Mouse (Mus musculus): ENCODE results near the gene Fbxw18. TPM values are rescaled to one million over a fixed set of nuclear protein-coding genes. Genes with fewer than 3 reads are reported as not detected.

Gene Fbxw18
- polyA plus RNA-seq (2015; fragmentation: Illumina TruSeq; extraction: RNeasy Lipid Tissue Mini Kit (QIAGEN cat#74804); ENCODE audit: insufficient read depth, low replicate concordance): 0.15 TPM

DNA sequence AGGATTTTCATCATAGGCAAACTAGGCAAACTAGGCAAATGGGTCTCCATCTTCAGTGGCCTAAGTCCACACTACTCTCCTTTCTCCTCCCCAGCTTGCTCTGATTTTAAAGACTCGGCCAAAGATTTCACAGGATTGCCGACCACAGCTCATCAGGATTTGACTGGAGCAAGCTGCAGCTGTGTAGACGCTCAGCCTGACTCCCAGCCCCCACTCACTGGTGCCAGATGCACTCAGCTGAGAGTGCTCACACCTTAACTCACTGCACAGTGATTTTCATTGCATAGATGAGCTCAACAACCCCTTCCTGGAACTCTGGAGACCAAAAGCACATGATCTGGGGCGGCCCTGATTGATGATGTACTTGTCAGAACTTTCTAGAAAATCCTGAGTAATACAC, at the start of gene Fbxw18:
Gene Fbxw18, minus strand, starts transcription at position 101 of the 400 bp plus-strand sequence.

GRCm38 (mm10) chr9:109745989-109746388, 43.5 kb upstream of the Fbxw18 start, which contains the start of gene Fbxw26:
Fbxw26 (minus strand) TSS chr9:109746089.

GRCm38 (mm10) chr9:109664552-109664951, 37.9 kb downstream of the Fbxw18 start, which contains the start of gene Fbxw25:
Fbxw25 (minus strand) TSS chr9:109664652.

Other genes with a start within 250 kb of the Fbxw18 start
- gene Fbxw19, start 206.8 kb downstream of the Fbxw18 start, polyA plus RNA-seq (2015; fragmentation: Illumina TruSeq; extraction: RNeasy Lipid Tissue Mini Kit (QIAGEN cat#74804); ENCODE audit: insufficient read depth, low replicate concordance): not detected
- not detected for gene Fbxw15, start 134.4 kb downstream of the Fbxw18 start, polyA plus RNA-seq (2015; fragmentation: Illumina TruSeq; extraction: RNeasy Lipid Tissue Mini Kit (QIAGEN cat#74804); ENCODE audit: insufficient read depth, low replicate concordance)
- not detected for gene Fbxw24, start 76.6 kb downstream of the Fbxw18 start, polyA plus RNA-seq (2015; fragmentation: Illumina TruSeq; extraction: RNeasy Lipid Tissue Mini Kit (QIAGEN cat#74804); ENCODE audit: insufficient read depth, low replicate concordance)
- gene Fbxw25, start 38.0 kb downstream of the Fbxw18 start, polyA plus RNA-seq (2015; fragmentation: Illumina TruSeq; extraction: RNeasy Lipid Tissue Mini Kit (QIAGEN cat#74804); ENCODE audit: insufficient read depth, low replicate concordance): not detected
- not detected for gene Fbxw26, start 43.4 kb upstream of the Fbxw18 start, polyA plus RNA-seq (2015; fragmentation: Illumina TruSeq; extraction: RNeasy Lipid Tissue Mini Kit (QIAGEN cat#74804); ENCODE audit: insufficient read depth, low replicate concordance)
- gene Fbxw27, start 88.0 kb upstream of the Fbxw18 start, polyA plus RNA-seq (2015; fragmentation: Illumina TruSeq; extraction: RNeasy Lipid Tissue Mini Kit (QIAGEN cat#74804); ENCODE audit: insufficient read depth, low replicate concordance): not detected
- not detected for gene Spink8, start 109.6 kb upstream of the Fbxw18 start, polyA plus RNA-seq (2015; fragmentation: Illumina TruSeq; extraction: RNeasy Lipid Tissue Mini Kit (QIAGEN cat#74804); ENCODE audit: insufficient read depth, low replicate concordance)
- 13.1 TPM for gene Nme6, start 130.0 kb upstream of the Fbxw18 start, polyA plus RNA-seq (2015; fragmentation: Illumina TruSeq; extraction: RNeasy Lipid Tissue Mini Kit (QIAGEN cat#74804); ENCODE audit: insufficient read depth, low replicate concordance)
- gene Camp, start 146.9 kb upstream of the Fbxw18 start, polyA plus RNA-seq (2015; fragmentation: Illumina TruSeq; extraction: RNeasy Lipid Tissue Mini Kit (QIAGEN cat#74804); ENCODE audit: insufficient read depth, low replicate concordance): 4.7 TPM
- gene Cdc25a, start 172.9 kb upstream of the Fbxw18 start, polyA plus RNA-seq (2015; fragmentation: Illumina TruSeq; extraction: RNeasy Lipid Tissue Mini Kit (QIAGEN cat#74804); ENCODE audit: insufficient read depth, low replicate concordance): 16.1 TPM
- gene Map4, start 228.8 kb upstream of the Fbxw18 start, polyA plus RNA-seq (2015; fragmentation: Illumina TruSeq; extraction: RNeasy Lipid Tissue Mini Kit (QIAGEN cat#74804); ENCODE audit: insufficient read depth, low replicate concordance): 71.3 TPM

Measured in spleen, adult 10 weeks (tissue).